Mouse (Mus musculus): ENCODE measurements around the gene Rnf167. TPM values are rescaled to one million over a fixed set of nuclear protein-coding genes. Genes with fewer than 3 reads are reported as not detected.
A peak's percentile ranks its signal among the peaks of the same experiment; 100 is the strongest.

The Rnf167 gene
- polyA plus RNA-seq, 1 experiment from 2014 or later, result 119 TPM

DNA sequence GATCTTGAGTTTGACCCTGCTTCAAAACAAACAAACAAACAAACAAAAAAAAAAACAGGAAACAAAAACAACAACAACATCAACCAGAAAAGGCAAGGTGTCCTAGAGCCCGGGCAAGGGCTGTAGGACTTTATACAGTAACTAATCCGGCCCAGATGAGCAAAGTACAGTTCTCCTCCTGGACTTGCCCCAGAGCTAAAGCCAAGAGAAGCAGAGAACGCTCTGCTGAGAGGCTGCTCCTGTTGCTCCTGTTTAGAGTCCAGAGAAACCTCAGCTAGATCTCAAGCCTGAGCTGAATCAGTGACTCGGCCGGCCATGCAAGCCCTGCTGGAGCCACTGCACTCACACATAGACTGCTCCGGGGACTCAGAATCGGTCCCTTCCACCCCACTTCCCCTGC, 16.9 kb upstream of the Rnf167 start:
- H3K9me3 ChIP-seq (ENCODE audit: low read length), result no peaks in the 10 kb centered on the region
- DNase-seq (ENCODE audit: low spot score) (no peak), ATAC-seq (no peak)
- no peaks in the 10 kb centered on the region for H3K27me3 ChIP-seq (replicated peaks; ENCODE audit: insufficient read depth, low read length)
- no peaks in the 10 kb centered on the region for H3K4me1 ChIP-seq (ENCODE audit: insufficient read depth, low read depth, low read length)
- no peak overlapping the region for H3K4me2 ChIP-seq (replicated peaks; ENCODE audit: low read depth, low read length)
- H3K27ac ChIP-seq (ENCODE audit: low read length), result no peak overlapping the region
- no peak overlapping the region for H3K9ac ChIP-seq (replicated peaks; ENCODE audit: low read depth)
- H3K4me3 ChIP-seq (ENCODE audit: low read depth, low read length), result no peak overlapping the region
- 71% methylated on average over 7 of the region's 7 CpGs for WGBS
- H3K36me3 ChIP-seq (ENCODE audit: insufficient read depth, low read length), result no peaks in the 10 kb centered on the region
- TF ChIP-seq CTCF (IDR thresholded peaks at IDR 0.05) (no peak), EP300 (IDR thresholded peaks at IDR 0.05) (no peak)

DNA sequence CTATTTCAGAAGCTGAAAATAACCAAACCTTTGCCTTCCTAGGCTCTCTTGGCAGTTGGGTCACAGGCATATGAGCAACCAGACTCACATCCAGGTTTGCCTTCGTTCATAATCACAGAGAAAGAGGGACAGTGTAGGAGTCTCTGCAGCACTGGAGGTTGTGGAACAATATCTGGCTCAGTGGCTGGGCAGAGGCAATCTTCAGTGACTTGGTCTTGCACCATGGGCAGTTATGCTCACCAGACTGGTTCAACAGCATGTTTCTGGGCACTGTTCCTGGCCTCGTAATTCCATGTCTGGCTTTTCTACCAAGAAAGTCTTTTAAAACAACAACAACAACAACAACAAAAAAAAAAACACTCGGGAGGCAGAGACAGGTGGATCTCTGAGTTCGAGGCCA, 11.4 kb upstream of the Rnf167 start:
- ATAC-seq, result no peak
- no peak overlapping the region for H3K9ac ChIP-seq (replicated peaks; ENCODE audit: low read depth)
- no peak overlapping the region for H3K4me3 ChIP-seq (ENCODE audit: low read depth, low read length)
- peaks cover 7% of the 10 kb centered on the region; the same call in 1 of the 2 replicates for H3K4me1 ChIP-seq (ENCODE audit: insufficient read depth, low read depth, low read length)
- 72% methylated on average over 4 of the region's 4 CpGs for WGBS
- no peak overlapping the region for H3K27ac ChIP-seq (ENCODE audit: low read length)
- DNase-seq (ENCODE audit: low spot score), result no peak
- TF ChIP-seq EP300 (IDR thresholded peaks at IDR 0.05) (no peak), CTCF (IDR thresholded peaks at IDR 0.05) (no peak)
- H3K27me3 ChIP-seq (replicated peaks; ENCODE audit: insufficient read depth, low read length), result no peaks in the 10 kb centered on the region
- H3K9me3 ChIP-seq (ENCODE audit: low read length), result no peaks in the 10 kb centered on the region
- H3K36me3 ChIP-seq (ENCODE audit: insufficient read depth, low read length), result no peaks in the 10 kb centered on the region
- H3K4me2 ChIP-seq (replicated peaks; ENCODE audit: low read depth, low read length), result no peak overlapping the region

DNA sequence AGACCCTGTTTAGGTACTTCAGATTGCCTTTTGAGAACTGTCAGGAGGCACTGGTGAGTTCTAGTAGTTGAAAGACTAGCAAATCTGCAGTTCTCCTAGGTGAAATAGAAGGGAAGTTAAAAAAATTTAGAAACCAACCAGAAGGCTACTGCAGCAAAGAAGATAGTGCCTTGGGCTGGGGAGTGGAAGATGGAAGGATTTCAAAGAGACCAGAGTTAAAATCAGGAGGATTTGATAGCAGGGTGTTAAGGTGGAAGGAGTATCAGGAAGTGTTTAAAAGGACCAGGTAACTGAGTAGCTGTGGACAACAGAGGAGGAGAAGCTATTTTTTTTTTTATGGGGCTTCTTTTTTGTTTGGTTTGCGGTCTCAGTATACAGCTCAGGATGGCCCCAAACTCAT, 9.3 kb upstream of the Rnf167 start:
- TF ChIP-seq EP300 (IDR thresholded peaks at IDR 0.05), result no peak
- no peak for TF ChIP-seq CTCF (IDR thresholded peaks at IDR 0.05)
- WGBS, result 85% methylated on average over 1 of the region's 1 CpGs
- no peak overlapping the region for H3K27ac ChIP-seq (ENCODE audit: low read length)

DNA sequence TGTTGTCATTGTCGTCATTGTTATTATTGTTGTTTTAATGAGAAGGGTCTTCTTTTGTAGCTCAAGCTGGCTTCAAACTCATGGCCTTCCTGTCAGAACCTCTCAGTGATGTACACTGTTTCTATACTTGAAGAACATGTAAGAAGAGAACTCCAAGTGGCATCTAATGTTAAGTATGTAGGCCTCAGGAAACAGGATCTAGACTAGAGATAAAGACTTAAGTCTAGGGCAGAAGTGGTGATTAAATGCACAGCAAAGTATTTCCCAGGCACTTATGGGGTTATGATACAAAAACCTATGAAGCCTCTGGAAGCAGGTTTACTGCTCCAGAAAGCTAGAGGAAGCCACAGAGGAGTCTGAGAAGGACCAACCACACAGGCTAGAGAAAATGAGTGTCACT, 8.7 kb upstream of the Rnf167 start:
- no peaks in the 10 kb centered on the region for H3K27me3 ChIP-seq (replicated peaks; ENCODE audit: insufficient read depth, low read length)
- 87% methylated on average over 1 of the region's 1 CpGs for WGBS
- no peak overlapping the region for H3K27ac ChIP-seq (ENCODE audit: low read length)
- peaks cover 7% of the 10 kb centered on the region; the same call in 1 of the 2 replicates for H3K4me1 ChIP-seq (ENCODE audit: insufficient read depth, low read depth, low read length)
- H3K9me3 ChIP-seq (ENCODE audit: low read length), result no peaks in the 10 kb centered on the region
- H3K4me2 ChIP-seq (replicated peaks; ENCODE audit: low read depth, low read length), result no peak overlapping the region
- TF ChIP-seq EP300 (IDR thresholded peaks at IDR 0.05), result no peak
- no peak for TF ChIP-seq CTCF (IDR thresholded peaks at IDR 0.05)
- H3K36me3 ChIP-seq (ENCODE audit: insufficient read depth, low read length), result 0 out of 2 replicates have a peak, but pooled peaks cover 4% of the 10 kb centered on the region
- no peak overlapping the region for H3K9ac ChIP-seq (replicated peaks; ENCODE audit: low read depth)
- ATAC-seq, result no peak
- DNase-seq (ENCODE audit: low spot score), result no peak
- no peak overlapping the region for H3K4me3 ChIP-seq (ENCODE audit: low read depth, low read length)

More for the DNA sequence above, 9.3 kb upstream of the Rnf167 start:
- Histone ChIP-seq H3K27me3 (replicated peaks; ENCODE audit: insufficient read depth, low read length) (no peaks in the 10 kb centered on the region), H3K4me3 (ENCODE audit: low read depth, low read length) (no peak overlapping the region), H3K4me2 (replicated peaks; ENCODE audit: low read depth, low read length) (no peak overlapping the region), H3K9ac (replicated peaks; ENCODE audit: low read depth) (no peak overlapping the region), H3K36me3 (ENCODE audit: insufficient read depth, low read length) (0 out of 2 replicates have a peak, but pooled peaks cover 3% of the 10 kb centered on the region), H3K4me1 (ENCODE audit: insufficient read depth, low read depth, low read length) (peaks cover 7% of the 10 kb centered on the region; the same call in 1 of the 2 replicates), H3K9me3 (ENCODE audit: low read length) (no peaks in the 10 kb centered on the region)
- ATAC-seq (no peak), DNase-seq (ENCODE audit: low spot score) (no peak)

DNA sequence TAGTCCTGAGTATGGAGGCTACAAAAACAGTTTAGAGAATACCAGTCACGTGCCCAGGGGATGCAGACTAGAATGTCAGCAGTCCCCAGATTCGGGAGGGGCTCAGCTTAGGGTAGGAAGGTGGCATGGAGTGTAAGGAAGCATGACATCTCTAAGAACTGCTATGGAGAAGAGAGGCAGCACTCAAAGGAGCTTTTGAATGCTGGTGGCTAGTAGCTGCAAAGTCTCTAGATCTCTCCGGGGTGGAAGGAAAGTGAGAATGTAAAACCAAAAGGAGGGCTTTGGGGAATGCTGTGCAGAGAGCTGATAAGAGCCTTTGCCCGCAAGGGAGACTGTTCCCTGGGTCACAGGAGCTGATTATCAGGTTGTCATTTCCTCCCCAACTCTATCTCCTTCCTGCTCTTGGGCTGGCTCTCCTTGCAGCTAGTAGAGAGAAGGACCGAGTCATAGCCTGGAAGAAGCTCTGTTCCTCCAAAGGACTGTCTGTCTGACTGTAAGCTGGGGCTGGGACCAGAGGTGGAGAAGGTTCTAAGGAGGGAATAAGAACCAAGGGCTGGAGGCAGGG, 8.2 kb upstream of the Rnf167 start, which contains the start of gene Gp1ba:
Gp1ba (plus strand) TSS at position 409 of the 565 bp plus-strand sequence.
- H3K9ac ChIP-seq (replicated peaks; ENCODE audit: low read depth), result no peak within 1 kb of the TSS
- H3K4me1 ChIP-seq (ENCODE audit: insufficient read depth, low read depth, low read length), result peaks cover 7% of the 10 kb centered on the region; the same call in 1 of the 2 replicates
- H3K27me3 ChIP-seq (replicated peaks; ENCODE audit: insufficient read depth, low read length), result no peaks in the 10 kb centered on the region
- H3K36me3 ChIP-seq (ENCODE audit: insufficient read depth, low read length), result 0 out of 2 replicates have a peak, but pooled peaks cover 4% of the 10 kb centered on the region
- WGBS, result 19% methylated on average over 5 of the region's 5 CpGs
- ATAC-seq, result no peak
- TF ChIP-seq EP300 (IDR thresholded peaks at IDR 0.05) (no peak), CTCF (IDR thresholded peaks at IDR 0.05) (no peak)
- H3K4me2 ChIP-seq (replicated peaks; ENCODE audit: low read depth, low read length), result no peak within 1 kb of the TSS
- no peaks in the 10 kb centered on the region for H3K9me3 ChIP-seq (ENCODE audit: low read length)
- H3K27ac ChIP-seq (ENCODE audit: low read length), result no peak within 1 kb of the TSS
- no peak for DNase-seq (ENCODE audit: low spot score)
- H3K4me3 ChIP-seq (ENCODE audit: low read depth, low read length), result no peak within 1 kb of the TSS

DNA sequence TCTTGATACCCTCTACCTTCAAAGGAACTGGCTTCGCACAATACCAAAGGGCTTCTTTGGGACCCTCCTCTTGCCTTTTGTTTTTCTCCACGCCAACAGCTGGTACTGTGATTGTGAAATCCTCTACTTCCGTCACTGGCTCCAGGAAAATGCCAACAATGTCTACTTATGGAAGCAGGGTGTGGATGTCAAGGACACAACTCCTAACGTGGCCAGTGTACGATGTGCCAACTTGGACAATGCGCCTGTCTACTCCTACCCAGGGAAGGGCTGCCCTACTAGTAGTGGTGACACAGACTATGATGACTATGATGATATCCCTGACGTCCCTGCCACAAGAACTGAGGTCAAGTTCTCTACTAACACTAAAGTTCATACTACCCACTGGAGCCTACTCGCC, 7.1 kb upstream of the Rnf167 start:
- Histone ChIP-seq H3K9ac (replicated peaks; ENCODE audit: low read depth) (no peak overlapping the region), H3K4me3 (ENCODE audit: low read depth, low read length) (no peak overlapping the region), H3K4me1 (ENCODE audit: insufficient read depth, low read depth, low read length) (peaks cover 7% of the 10 kb centered on the region; the same call in 1 of the 2 replicates), H3K4me2 (replicated peaks; ENCODE audit: low read depth, low read length) (no peak overlapping the region), H3K36me3 (ENCODE audit: insufficient read depth, low read length) (peaks cover 11% of the 10 kb centered on the region; the same call in 1 of the 2 replicates), H3K9me3 (ENCODE audit: low read length) (no peaks in the 10 kb centered on the region), H3K27ac (ENCODE audit: low read length) (no peak overlapping the region; the same call in 1 of the 2 replicates), H3K27me3 (replicated peaks; ENCODE audit: insufficient read depth, low read length) (no peaks in the 10 kb centered on the region)
- ATAC-seq (peak; percentile 74), DNase-seq (ENCODE audit: low spot score) (peak; percentile 65)
- WGBS, result 50% methylated on average over 8 of the region's 8 CpGs
- TF ChIP-seq EP300 (IDR thresholded peaks at IDR 0.05) (peak; percentile 33; the same call in 1 of the 2 replicates), CTCF (IDR thresholded peaks at IDR 0.05) (no peak)

Measured in lung, postnatal 0 days (tissue).